Mouse (Mus musculus): ENCODE measurements around the gene Tyw1.

DNA sequence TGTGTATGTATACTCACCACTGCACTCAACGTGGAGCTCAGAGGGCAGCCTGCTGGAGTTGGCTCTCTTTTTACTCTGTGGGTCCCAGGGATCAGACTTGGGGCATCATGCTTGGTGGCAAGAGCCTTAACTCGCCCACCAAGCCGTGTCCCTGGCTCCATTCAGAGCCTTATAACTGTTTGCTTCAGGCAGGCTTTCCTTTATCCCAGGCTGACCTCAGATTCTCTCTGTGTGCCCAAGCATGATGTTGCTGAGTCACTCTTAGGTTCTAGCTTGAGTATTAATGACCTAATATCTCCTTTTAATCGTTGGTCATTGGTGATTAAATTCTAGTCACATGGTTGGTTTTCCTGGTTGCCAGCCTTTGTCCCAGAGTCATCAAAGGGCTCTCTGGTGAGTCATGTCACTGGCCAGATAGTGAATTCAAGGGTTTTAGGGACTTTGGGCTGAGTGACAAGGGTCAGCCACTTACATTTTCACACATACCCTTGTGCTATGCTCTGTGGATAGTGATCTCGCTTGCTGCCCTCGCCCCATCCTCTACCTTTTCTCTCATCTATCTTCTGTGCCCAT is 9.1 kb downstream of the Tyw1 start:
- no peak for TF ChIP-seq EP300 (IDR thresholded peaks at IDR 0.05; ENCODE audit: insufficient read depth, low read depth, low read length)
- TF ChIP-seq POLR2A (IDR thresholded peaks at IDR 0.05; ENCODE audit: insufficient read depth, low read length), result no peak
